Mouse (Mus musculus): ENCODE measurements around the gene Insl5. TPM values are rescaled to one million over a fixed set of nuclear protein-coding genes. Genes with fewer than 3 reads are reported as not detected.

Insl5 gene
- polyA plus RNA-seq, 1 experiment from 2014 or later: 0.81 TPM

DNA sequence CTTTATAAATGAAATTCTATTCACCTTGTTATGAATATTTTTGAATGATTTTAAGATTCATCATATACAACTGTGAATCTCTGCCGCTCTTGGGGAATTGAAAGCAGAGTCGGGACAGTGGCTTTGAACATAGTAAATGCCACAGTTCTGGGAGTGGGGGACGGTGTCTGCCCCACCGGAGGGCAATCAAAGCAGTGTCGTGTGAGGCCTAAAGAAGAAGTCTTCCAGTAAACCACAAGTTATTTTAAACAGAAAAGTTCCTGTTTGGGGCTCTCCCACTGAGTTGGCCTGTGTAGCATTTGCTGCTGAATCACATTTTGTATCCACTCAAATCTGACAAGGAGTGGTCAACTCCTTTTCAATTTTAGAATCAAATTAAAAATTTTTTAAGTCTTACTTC, 55.5 kb downstream of the Insl5 start:
- no peak overlapping the region for H3K4me3 ChIP-seq (ENCODE audit: low read length)
- H3K36me3 ChIP-seq (ENCODE audit: control insufficient read depth, insufficient read depth): no peaks in the 10 kb centered on the region
- no peaks in the 10 kb centered on the region for H3K9me3 ChIP-seq (replicated peaks; ENCODE audit: control insufficient read depth, low read length)
- no peaks in the 10 kb centered on the region; the same call in none of the 2 replicates for H3K27me3 ChIP-seq (ENCODE audit: control insufficient read depth, insufficient read depth, low read length)
- no peak overlapping the region for H3K9ac ChIP-seq (ENCODE audit: low read length)
- ATAC-seq (replicated peaks; ENCODE audit: extremely low read depth, insufficient read depth, low FRiP score): no peak
- H3K4me2 ChIP-seq (ENCODE audit: low read depth, low read length): no peak overlapping the region
- 72% methylated on average over 5 of the region's 5 CpGs for WGBS
- H3K4me1 ChIP-seq (ENCODE audit: control insufficient read depth, insufficient read depth, low read length): no peaks in the 10 kb centered on the region
- no peak overlapping the region for H3K27ac ChIP-seq (ENCODE audit: low read length)

DNA sequence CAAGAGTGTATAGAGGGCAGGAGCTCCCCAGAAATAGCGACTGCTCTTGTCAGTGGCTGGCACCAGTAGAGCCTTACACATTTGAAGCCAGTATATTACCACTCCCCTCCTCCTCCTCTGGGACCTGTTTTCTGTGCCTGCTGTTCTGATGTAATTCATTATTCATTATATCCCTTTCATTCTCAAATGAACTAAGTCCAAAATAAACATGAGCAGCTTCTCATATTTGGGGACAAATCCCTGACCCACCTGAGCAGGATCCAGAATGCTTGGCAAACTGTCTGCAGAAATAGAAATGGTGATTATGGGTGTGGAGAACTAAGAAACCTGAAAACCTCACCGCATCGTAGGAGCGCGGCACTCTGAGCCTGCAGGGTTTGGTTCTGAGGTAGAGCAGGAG, 57.0 kb downstream of the Insl5 start:
- Histone ChIP-seq H3K4me3 (ENCODE audit: low read length) (no peak overlapping the region), H3K9me3 (replicated peaks; ENCODE audit: control insufficient read depth, low read length) (no peaks in the 10 kb centered on the region), H3K4me1 (ENCODE audit: control insufficient read depth, insufficient read depth, low read length) (no peaks in the 10 kb centered on the region), H3K27me3 (ENCODE audit: control insufficient read depth, insufficient read depth, low read length) (no peaks in the 10 kb centered on the region; the same call in none of the 2 replicates), H3K27ac (ENCODE audit: low read length) (no peak overlapping the region), H3K36me3 (ENCODE audit: control insufficient read depth, insufficient read depth) (no peaks in the 10 kb centered on the region), H3K4me2 (ENCODE audit: low read depth, low read length) (no peak overlapping the region), H3K9ac (ENCODE audit: low read length) (no peak overlapping the region)
- ATAC-seq (replicated peaks; ENCODE audit: extremely low read depth, insufficient read depth, low FRiP score): no peak
- 92% methylated on average over 5 of the region's 5 CpGs for WGBS

Other genes with a start within 250 kb of the Insl5 start
- gene Tctex1d1, start 48.2 kb downstream of the Insl5 start, polyA plus RNA-seq (2015; fragmentation: Nextera tagmentation; extraction: Ambion mirVana): 0.62 and 0.72 TPM in 2 replicates
- gene Mier1, start 87.5 kb upstream of the Insl5 start, polyA plus RNA-seq (2015; fragmentation: Nextera tagmentation; extraction: Ambion mirVana): 27.6 and 29.5 TPM in 2 replicates
- 2.0 and 2.1 TPM in 2 replicates for gene Wdr78, start 87.7 kb upstream of the Insl5 start, polyA plus RNA-seq (2015; fragmentation: Nextera tagmentation; extraction: Ambion mirVana)
- gene Slc35d1, start 188.3 kb upstream of the Insl5 start, polyA plus RNA-seq (2015; fragmentation: Nextera tagmentation; extraction: Ambion mirVana): 7.4 and 10.2 TPM in 2 replicates

Measured in heart, embryonic 16.5 days (tissue).